Mouse (Mus musculus): ENCODE data around the gene Ppp1r9b.

DNA sequence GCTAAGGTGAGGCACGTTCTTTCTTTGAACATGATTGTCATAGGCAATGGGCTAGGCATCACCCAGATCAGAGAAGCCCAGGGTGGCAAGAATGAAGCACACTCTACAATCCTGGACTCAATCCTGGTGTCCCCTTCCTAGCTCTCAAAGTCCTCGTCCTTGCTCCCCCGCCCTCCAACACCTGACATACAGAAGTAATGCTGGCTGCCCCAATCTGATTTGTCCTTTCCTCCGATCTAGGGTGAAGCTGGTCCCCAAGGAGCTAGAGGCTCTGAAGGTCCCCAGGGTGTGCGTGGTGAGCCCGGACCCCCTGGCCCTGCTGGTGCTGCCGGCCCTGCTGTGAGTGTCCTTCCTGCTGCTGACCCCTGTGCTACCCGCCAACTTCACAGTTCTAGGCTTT, 49.1 kb upstream of the Ppp1r9b start:
- TF ChIP-seq GATA1 (IDR thresholded peaks at IDR 0.05; ENCODE audit: low read length) (no peak), TAL1 (IDR thresholded peaks at IDR 0.05; ENCODE audit: low read length) (no peak)
